Mouse (Mus musculus) neural tube, embryonic 12.5 days (tissue): ENCODE data around the gene Gatd1. TPM values are rescaled to one million over a fixed set of nuclear protein-coding genes. Genes with fewer than 3 reads are reported as not detected.
A peak's percentile ranks its signal among the peaks of the same experiment; 100 is the strongest.

Experiments used
- ATAC-seq: fragments of 200-750 bp; cut with Nextera tagmentation; 2 replicates; pipeline ENCODE4 v1.8.0; 2017; ENCODE audit warnings: low read depth, mild to moderate bottlenecking, moderate TSS enrichment, moderate library complexity; ENCODE audit not compliant: low FRiP score
- H3K27ac ChIP-seq: fragments of 300-500 bp; sonication (generic); 2 replicates; pipeline ENCODE4 v1.5.1; 2016
- H3K27me3 ChIP-seq: fragments of 300-500 bp; sonication (generic); replicated peaks from 2 replicates; pipeline ENCODE4 v1.6.1; 2016; ENCODE audit warnings: mild to moderate bottlenecking
- H3K36me3 ChIP-seq: fragments of 300-500 bp; sonication (generic); 2 replicates; pipeline ENCODE4 v1.6.1; 2016; ENCODE audit warnings: mild to moderate bottlenecking
- H3K4me1 ChIP-seq: fragments of 300-500 bp; sonication (generic); 2 replicates; pipeline ENCODE4 v1.6.1; 2016
- H3K4me2 ChIP-seq: fragments of 300-500 bp; sonication (generic); replicated peaks from 2 replicates; pipeline ENCODE4 v1.6.1; 2016; ENCODE audit warnings: mild to moderate bottlenecking
- H3K4me3 ChIP-seq: fragments of 300-500 bp; sonication (generic); 2 replicates; pipeline ENCODE4 v1.5.1; 2016
- H3K9ac ChIP-seq: fragments of 300-500 bp; sonication (generic); 2 replicates; pipeline ENCODE4 v1.6.1; 2016; ENCODE audit warnings: mild to moderate bottlenecking
- H3K9me3 ChIP-seq: fragments of 300-500 bp; sonication (generic); 2 replicates; pipeline ENCODE4 v1.6.1; 2016; ENCODE audit warnings: mild to moderate bottlenecking
- WGBS: fragments of 180-500 bp; shearing (Covaris S2); methylation state at CpG from one replicate; pipeline ENCODE4 v1.1.7; 2016; 5-methylcytosine and 5-hydroxymethylcytosine counted together
- polyA plus RNA-seq: library from polyadenylated mRNA; unstranded; fragments of >200 nt; fragmentation: Nextera tagmentation; extraction: Ambion mirVana; gene quantifications from 2 replicates; pipeline ENCODE4 v1.2.1, GENCODE M21; 2016

Gatd1 gene
- polyA plus RNA-seq, 1 experiment from 2014 or later, result 50.5 TPM

- under 1% methylated on average over 57 of the region's 57 CpGs for WGBS
- no peaks in the 10 kb centered on the region for H3K9me3 ChIP-seq
Observed at GRCm38 (mm10) chr7:141391625-141392551, 22.0 kb downstream of the Gatd1 start, which contains the start of gene Taldo1. Gene Taldo1 (plus strand): TSS chr7:141392199.

GRCm38 (mm10) chr7:141390326-141391259 is 23.3 kb downstream of the Gatd1 start:
- Histone ChIP-seq H3K36me3 (no peaks in the 10 kb centered on the region), H3K27me3 (0 out of 2 replicates have a peak, but pooled peaks cover 3% of the 10 kb centered on the region), H3K4me3 (no peak overlapping the region), H3K9me3 (no peaks in the 10 kb centered on the region), H3K4me1 (peaks cover 15% of the 10 kb centered on the region), H3K4me2 (no peak overlapping the region), H3K27ac (no peak overlapping the region), H3K9ac (no peak overlapping the region)
- WGBS, result 56% methylated on average over 9 of the region's 9 CpGs
- ATAC-seq, result no peak

More at GRCm38 (mm10) chr7:141391625-141392551, 22.0 kb downstream of the Gatd1 start, which contains the start of gene Taldo1:
- Histone ChIP-seq H3K9ac (peak within 1 kb of the TSS; percentile 52), H3K4me2 (peak within 1 kb of the TSS; percentile 76), H3K36me3 (peaks cover 10% of the 10 kb centered on the region; the same call in 1 of the 2 replicates), H3K27me3 (0 out of 2 replicates have a peak, but pooled peaks cover 3% of the 10 kb centered on the region), H3K27ac (peak within 1 kb of the TSS; percentile 27; the same call in 1 of the 2 replicates), H3K4me1 (peaks cover 15% of the 10 kb centered on the region), H3K4me3 (peak within 1 kb of the TSS; percentile 63)
- ATAC-seq, result peak; percentile 93

DNA sequence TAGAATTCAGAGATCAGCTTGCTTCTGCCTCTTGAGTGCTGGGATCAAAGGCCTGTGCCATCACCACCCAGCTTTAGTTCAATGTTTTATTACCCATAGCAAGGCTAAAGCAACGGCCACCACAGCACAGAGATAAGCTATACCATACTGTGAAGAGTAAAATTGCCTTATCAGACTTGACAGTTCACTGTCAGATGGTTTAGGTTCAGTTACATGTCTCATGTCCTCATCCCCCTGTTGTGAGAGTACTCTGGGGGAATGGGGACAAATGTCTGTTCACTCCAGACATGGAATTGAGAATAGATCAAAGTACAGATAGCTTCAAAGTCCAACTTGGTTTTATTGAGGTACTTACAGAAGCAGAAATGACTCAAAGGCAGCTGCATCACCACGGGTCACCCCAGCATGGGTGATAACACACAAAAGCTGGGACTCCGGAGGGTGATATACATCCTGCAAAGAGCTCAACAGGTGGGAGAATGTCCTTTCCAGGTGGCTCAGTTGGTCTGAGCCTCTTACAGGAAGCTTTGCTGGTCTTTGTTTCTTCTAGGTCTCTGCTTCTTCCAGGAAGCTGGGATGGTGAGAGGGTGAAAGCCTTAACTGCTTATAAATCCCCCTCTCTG is 25.3 kb downstream of the Gatd1 start:
- WGBS, result 37% methylated on average over 3 of the region's 3 CpGs
- Histone ChIP-seq H3K4me2 (no peak overlapping the region), H3K9ac (no peak overlapping the region), H3K27ac (no peak overlapping the region), H3K36me3 (no peaks in the 10 kb centered on the region), H3K9me3 (no peaks in the 10 kb centered on the region), H3K4me3 (no peak overlapping the region), H3K27me3 (0 out of 2 replicates have a peak, but pooled peaks cover 3% of the 10 kb centered on the region), H3K4me1 (peaks cover 15% of the 10 kb centered on the region)
- ATAC-seq, result no peak

DNA sequence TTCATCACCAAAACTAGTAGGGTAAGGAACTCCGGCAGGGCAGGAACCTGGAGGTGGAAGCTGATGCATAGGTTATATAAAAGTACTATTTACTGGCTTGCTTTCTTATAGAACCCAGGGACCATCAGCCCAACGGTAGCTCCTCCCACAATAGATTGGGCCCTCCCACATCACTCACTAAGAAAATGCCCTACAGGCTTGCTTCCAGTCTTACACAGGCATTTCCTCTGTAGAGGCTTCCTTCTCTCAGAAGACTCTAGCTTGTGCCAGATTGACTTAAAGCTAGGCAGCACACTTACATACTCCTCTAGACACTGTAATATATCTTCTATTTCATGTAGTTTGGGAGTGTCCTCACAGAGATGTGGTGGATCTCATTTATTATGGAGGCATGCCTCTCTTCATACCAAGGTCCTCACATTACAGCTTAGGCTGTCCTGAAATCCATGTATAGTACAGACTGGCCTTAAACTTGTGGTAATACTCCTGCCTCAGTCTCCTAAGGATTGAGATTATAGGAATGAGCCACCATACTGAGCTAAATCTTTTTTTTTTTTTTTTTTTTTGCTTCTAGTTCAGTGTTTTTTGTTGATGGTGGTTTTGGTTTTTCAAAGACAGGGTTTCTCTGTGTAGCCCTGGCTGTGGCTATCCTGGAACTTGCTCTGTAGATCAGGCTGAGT is 26.0 kb downstream of the Gatd1 start:
- Histone ChIP-seq H3K27me3 (0 out of 2 replicates have a peak, but pooled peaks cover 3% of the 10 kb centered on the region), H3K4me2 (no peak overlapping the region), H3K9ac (no peak overlapping the region), H3K36me3 (no peaks in the 10 kb centered on the region), H3K4me1 (peaks cover 12% of the 10 kb centered on the region), H3K4me3 (no peak overlapping the region), H3K9me3 (no peaks in the 10 kb centered on the region), H3K27ac (no peak overlapping the region)
- 55% methylated on average over 2 of the region's 2 CpGs for WGBS
- ATAC-seq, result no peak

DNA sequence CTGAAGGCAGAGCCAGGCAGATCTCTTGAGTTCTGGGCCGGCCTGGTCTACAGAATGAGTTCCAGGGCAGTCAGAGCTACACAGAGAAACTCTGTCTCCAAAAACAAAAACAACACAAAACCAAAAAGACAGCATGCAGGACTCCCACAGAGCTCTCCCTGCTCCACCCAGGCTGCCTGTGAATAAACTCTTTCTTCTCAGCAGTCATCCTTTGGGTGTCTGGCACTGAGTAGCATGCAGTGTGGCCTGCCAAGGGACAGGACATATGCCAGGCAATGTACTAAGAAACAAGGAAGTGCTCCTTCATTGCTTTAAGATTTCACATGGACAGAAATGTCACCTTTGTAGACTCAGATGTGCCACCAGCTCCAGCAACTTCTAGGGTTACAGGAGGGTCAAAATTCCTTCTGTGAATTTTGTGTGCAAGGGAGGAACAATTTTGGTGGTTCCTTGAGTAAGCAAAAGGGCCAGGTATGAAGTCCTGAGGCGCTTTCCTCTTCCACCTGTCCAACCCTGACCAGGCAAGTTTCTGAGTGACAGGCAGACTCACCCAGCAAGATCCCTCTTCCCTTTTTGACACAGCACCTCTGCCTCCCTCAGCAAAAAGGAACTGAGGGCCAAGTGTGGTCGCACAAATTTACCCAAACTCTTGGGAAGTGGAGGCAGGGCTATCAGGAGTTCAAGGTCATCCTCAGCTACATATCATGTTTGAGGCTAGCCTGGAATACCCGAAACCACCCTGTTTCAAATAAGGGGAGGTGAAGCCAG is 32.7 kb downstream of the Gatd1 start:
- Histone ChIP-seq H3K4me3 (no peak overlapping the region), H3K27me3 (no peaks in the 10 kb centered on the region), H3K27ac (no peak overlapping the region), H3K36me3 (no peaks in the 10 kb centered on the region), H3K4me2 (no peak overlapping the region), H3K4me1 (no peaks in the 10 kb centered on the region), H3K9me3 (no peaks in the 10 kb centered on the region), H3K9ac (no peak overlapping the region)
- 89% methylated on average over 4 of the region's 4 CpGs for WGBS
- ATAC-seq, result no peak

GRCm38 (mm10) chr7:141379584-141379983 is 34.4 kb downstream of the Gatd1 start:
- Histone ChIP-seq H3K4me1 (no peaks in the 10 kb centered on the region), H3K4me2 (no peak overlapping the region), H3K36me3 (no peaks in the 10 kb centered on the region), H3K27me3 (no peaks in the 10 kb centered on the region), H3K27ac (no peak overlapping the region), H3K4me3 (no peak overlapping the region), H3K9ac (no peak overlapping the region), H3K9me3 (no peaks in the 10 kb centered on the region)
- 28% methylated on average over 4 of the region's 4 CpGs for WGBS
- ATAC-seq, result no peak

DNA sequence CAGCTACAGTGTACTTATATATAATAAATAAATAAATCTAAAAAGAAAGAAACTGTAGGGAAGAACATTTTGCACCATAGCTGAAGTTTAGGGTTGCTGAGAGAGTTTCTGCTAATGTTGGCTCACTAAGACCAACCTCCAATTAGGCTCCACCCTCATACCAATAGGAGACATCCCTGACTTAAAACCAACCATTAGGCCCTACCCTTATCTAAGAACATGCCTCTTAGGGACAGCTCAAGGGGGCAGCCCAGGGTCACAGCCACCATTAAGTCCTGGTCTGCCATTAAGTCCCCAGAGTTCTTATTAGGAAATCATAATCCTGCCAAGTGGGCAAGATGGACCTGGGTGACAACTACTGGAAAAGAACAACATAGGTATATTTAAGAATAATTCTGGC is 39.5 kb downstream of the Gatd1 start:
- H3K27ac ChIP-seq, result no peak overlapping the region
- no peaks in the 10 kb centered on the region for H3K9me3 ChIP-seq
- H3K4me1 ChIP-seq, result no peaks in the 10 kb centered on the region
- H3K4me2 ChIP-seq, result no peak overlapping the region
- ATAC-seq, result no peak
- H3K9ac ChIP-seq, result no peak overlapping the region
- no peaks in the 10 kb centered on the region for H3K36me3 ChIP-seq
- no peaks in the 10 kb centered on the region for H3K27me3 ChIP-seq
- no peak overlapping the region for H3K4me3 ChIP-seq

- 43% methylated on average over 6 of the region's 6 CpGs for WGBS
- no peak overlapping the region for H3K4me2 ChIP-seq
Observed at GRCm38 (mm10) chr7:141373611-141374010, 40.3 kb downstream of the Gatd1 start.

GRCm38 (mm10) chr7:141371942-141372595 is 41.9 kb downstream of the Gatd1 start:
- no peak overlapping the region for H3K27ac ChIP-seq
- no peak overlapping the region for H3K9ac ChIP-seq
- no peak overlapping the region for H3K4me3 ChIP-seq
- no peaks in the 10 kb centered on the region for H3K4me1 ChIP-seq
- H3K9me3 ChIP-seq, result no peaks in the 10 kb centered on the region
- no peaks in the 10 kb centered on the region for H3K36me3 ChIP-seq
- WGBS, result 76% methylated on average over 6 of the region's 6 CpGs
- no peaks in the 10 kb centered on the region for H3K27me3 ChIP-seq
- ATAC-seq, result no peak
- H3K4me2 ChIP-seq, result no peak overlapping the region

More at GRCm38 (mm10) chr7:141373611-141374010, 40.3 kb downstream of the Gatd1 start:
- H3K27ac ChIP-seq, result no peak overlapping the region
- H3K9ac ChIP-seq, result no peak overlapping the region
- no peak for ATAC-seq
- no peaks in the 10 kb centered on the region for H3K4me1 ChIP-seq
- H3K4me3 ChIP-seq, result no peak overlapping the region
- no peaks in the 10 kb centered on the region for H3K36me3 ChIP-seq
- no peaks in the 10 kb centered on the region for H3K27me3 ChIP-seq
- no peaks in the 10 kb centered on the region for H3K9me3 ChIP-seq

GRCm38 (mm10) chr7:141369918-141370317 is 44.0 kb downstream of the Gatd1 start:
- 61% methylated on average over 5 of the region's 5 CpGs for WGBS
- Histone ChIP-seq H3K9me3 (no peaks in the 10 kb centered on the region), H3K4me2 (no peak overlapping the region), H3K4me1 (no peaks in the 10 kb centered on the region), H3K36me3 (no peaks in the 10 kb centered on the region), H3K9ac (no peak overlapping the region), H3K4me3 (no peak overlapping the region), H3K27ac (no peak overlapping the region), H3K27me3 (no peaks in the 10 kb centered on the region)
- ATAC-seq, result no peak
